Mouse (Mus musculus): ENCODE measurements around the gene Olfr1510.
"Not testable (repeated sequence)": the region's sequence is repeated elsewhere in the genome, so short reads cannot be mapped to it uniquely, and the experiment has no call there.

Olfr1510 gene

GRCm38 (mm10) chr14:52414273-52414672 lies at the start of gene Olfr1510:
TSS of gene Olfr1510 (minus strand) at chr14:52414373.
- DNase-seq (ENCODE audit: low spot score): no peak

GRCm38 (mm10) chr14:52461928-52462327 lies 47.8 kb upstream of the Olfr1510 start:
- no peak for DNase-seq (ENCODE audit: low spot score)

GRCm38 (mm10) chr14:52451138-52451537 lies 37.0 kb upstream of the Olfr1510 start:
- DNase-seq (ENCODE audit: low spot score): no peak

GRCm38 (mm10) chr14:52442690-52443089 lies 28.5 kb upstream of the Olfr1510 start, which contains the start of gene Olfr1509:
TSS of gene Olfr1509 (plus strand) at chr14:52442990.
- no peak for DNase-seq (ENCODE audit: low spot score)

GRCm38 (mm10) chr14:52427686-52428085 lies 13.5 kb upstream of the Olfr1510 start:
- DNase-seq (ENCODE audit: low spot score): no peak

- DNase-seq (ENCODE audit: low spot score): not testable (repeated sequence)
These were observed 3.8 kb downstream of the Olfr1510 start for GRCm38 (mm10) chr14:52410142-52410919.

GRCm38 (mm10) chr14:52397279-52397678 lies 16.9 kb downstream of the Olfr1510 start, which contains the start of gene Olfr1511:
TSS of gene Olfr1511 (minus strand) at chr14:52397379.
- DNase-seq (ENCODE audit: low spot score): no peak

- DNase-seq (ENCODE audit: low spot score): not testable (repeated sequence)
These were observed 23.9 kb downstream of the Olfr1510 start for GRCm38 (mm10) chr14:52390084-52390848.

GRCm38 (mm10) chr14:52379068-52379467 lies 35.1 kb downstream of the Olfr1510 start, which contains the start of gene Olfr1512:
TSS of gene Olfr1512 (minus strand) at chr14:52379168.
- DNase-seq (ENCODE audit: low spot score): no peak

GRCm38 (mm10) chr14:52368741-52369140 lies 45.4 kb downstream of the Olfr1510 start:
- DNase-seq (ENCODE audit: low spot score): peak; percentile 7

All from layer of hippocampus, adult 9-10 months (tissue).